Mouse (Mus musculus): ENCODE data around the gene Fam98c.
"Not testable (repeated sequence)": the region's sequence is repeated elsewhere in the genome, so short reads cannot be mapped to it uniquely, and the experiment has no call there.

The Fam98c gene

DNA sequence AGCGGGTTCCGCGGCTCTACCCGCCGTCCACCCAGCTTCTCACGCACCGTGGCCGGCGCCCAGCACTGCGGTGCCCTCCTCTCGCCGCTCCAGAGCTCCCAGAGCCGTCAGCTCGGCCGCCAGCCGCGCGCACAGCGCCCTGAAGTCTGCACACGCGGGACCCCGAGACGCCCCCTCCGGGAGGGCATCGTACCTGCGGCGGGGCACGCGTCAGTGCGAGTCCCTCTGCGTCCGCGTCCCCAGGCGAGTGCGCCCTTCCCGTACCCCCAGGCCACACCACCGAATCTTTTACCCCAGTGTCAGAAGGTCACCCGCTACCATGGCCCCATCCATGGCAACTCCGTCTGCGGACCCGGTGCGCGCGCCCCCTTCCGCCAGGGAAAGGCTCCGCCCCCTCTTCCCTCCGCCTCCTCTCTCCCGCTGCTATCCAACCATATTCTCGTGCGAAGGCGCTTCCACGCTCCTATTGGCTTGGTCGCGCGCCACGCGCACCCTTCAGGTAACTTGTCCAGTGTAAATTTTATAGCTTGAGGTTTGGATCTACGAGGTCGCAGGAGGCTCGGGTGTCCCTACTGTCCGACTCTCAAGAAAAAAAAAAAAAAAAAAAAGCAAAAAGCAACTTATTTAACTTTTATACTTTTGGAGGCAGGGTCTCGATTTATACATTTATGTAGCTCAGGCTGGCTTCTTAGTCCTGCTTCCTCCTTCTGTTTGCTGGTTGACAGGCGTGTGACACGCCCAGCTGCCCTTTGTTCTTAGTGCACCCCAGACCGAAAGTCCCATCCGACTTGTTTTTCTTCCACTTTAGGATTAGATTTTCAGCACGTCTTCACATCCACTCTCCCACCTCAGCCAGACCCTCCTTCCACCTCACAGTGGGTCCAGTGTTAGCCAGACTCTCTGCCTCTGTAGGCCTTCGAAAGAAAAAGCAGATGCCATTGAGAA, at the start of gene Fam98c:
Gene Fam98c, minus strand, starts transcription at position 397 of the 945 bp plus-strand sequence.
- peak; percentile 89 for DNase-seq

DNA sequence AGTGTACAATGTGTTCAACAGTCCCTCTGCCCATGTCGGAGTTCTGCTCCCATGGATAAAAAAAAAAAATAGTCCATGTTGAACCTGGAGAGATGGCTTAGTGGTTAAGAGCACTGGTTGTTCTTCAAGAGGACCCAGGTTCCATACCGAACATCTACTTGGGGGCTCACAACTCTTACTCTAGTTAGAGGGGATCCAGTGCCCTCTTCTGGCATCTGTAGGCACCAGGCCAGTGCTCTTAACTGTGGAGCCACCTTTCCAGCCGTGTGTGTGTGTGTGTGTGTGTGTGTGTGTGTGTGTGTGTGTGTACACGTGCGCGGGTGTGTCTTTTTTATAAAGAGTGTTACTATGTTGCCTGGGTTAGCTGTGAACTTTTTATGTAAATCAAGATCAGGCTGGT, 46.5 kb upstream of the Fam98c start:
- no peak for DNase-seq

DNA sequence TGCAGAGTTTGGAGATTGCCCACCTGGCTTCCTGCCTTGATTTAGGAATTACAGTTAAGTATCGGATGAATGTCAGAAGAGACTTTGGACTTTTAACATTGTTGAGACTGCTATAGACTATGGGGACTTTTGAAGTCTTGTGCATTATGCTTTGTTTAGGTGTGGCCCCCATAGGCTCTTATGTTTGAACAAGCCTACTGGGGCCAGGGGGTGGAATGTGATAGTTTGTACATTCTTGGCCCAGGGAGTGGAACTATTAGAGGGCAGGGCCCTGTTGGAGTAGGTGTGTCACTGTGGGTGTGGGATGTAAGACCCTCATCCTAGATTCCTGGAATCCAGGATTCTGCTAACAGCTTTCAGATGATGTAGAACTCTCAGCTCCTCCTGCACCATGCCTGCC, 38.2 kb upstream of the Fam98c start:
- DNase-seq: not testable (repeated sequence)

DNA sequence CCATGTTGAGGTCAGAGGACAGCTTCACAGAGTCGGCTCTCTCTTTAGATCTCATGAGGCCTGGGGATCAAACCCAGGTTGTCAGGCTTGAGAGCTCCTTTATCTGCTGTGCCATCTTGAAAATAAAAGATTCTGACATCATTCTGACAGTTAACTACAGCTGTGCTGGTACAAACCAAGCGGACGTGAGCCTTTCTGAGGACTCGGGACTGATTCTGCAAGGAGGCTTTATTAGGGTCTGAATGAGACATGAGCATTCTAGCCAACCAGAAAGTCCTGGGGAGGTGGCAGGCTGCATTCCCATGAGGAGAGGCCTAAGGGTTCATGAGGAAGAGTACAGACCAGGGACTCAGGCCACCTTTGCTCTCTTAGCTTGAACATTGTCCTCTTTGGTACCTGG, 25.3 kb upstream of the Fam98c start:
- DNase-seq: peak; percentile 17

DNA sequence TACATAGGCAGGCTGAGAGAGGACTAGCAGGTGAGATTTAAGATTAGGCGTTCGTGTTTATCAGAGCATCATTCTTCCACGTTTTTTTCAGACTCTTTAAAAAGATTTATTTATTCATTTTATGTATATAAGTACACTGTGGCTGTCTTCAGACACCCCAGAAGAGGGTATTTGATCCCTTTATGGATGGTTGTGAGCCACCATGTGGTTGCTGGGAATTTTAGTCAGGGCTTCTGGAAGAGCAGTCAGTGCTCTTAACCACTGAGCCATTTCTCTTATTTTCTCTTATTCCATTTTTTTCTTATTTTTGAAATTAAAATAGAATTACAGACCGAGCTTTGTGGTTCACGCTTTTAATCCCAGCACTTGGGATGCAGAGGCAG, 24.8 kb upstream of the Fam98c start:
- DNase-seq: no peak

DNA sequence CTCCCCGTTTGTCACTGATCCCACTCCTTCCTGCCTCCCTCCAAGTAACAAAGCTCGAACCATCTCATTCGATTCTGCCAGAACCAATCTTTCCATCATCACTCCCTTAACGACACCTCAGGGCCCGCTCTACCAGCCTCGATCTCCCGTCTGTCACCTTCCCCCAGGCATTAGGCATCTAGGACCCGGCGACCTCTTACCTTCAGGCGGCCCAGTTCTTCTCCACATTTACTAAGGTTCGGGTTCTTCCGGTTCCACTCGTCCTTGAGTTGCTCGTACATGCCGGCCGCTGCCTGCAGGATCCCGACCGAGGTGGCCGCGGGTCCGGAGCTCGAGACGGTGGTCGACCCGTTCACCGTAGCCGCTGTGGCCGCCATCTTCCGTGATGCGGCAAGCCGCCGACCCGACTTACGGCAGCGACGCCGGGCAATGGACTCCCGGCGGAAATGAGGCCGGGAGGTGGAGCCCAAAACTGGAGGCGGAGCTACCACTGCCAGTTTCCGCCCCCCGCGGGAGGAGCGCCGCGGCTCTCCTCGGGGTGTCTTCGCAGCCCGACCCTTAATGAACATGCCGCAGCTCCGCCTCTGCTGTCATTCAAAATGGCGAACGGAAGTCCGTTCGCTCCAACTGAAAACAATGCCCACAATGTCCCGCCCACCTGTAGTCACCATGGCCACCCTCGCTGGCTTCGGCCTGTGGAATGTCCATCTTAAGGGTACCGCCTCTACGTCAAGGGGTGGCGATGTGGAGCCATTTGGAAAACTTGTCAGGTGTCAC, 24.2 kb upstream of the Fam98c start, which contains the start of gene Psmd8:
Gene Psmd8, minus strand, starts transcription at position 625 of the 777 bp plus-strand sequence.
- peak; percentile 94 for DNase-seq

DNA sequence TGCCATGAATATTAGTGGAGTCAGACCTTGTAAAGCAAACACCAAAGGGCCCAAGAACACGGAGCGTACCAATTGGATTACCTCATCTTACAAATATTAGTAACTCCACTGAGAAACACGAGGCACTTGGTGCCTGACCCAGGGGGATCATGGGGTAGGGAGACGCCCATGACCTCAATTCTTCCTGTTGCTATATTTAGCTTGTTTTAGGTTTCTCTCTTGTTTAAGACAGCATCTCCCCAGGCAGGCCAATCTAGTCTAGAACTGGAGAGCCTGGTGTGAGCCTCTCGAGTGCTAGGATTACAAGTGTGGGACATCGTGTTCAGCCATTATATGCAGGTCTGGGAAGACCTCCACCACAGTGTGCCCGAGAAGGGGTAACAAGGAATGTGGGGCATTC, 23.3 kb upstream of the Fam98c start:
- peak; percentile 13 for DNase-seq

DNA sequence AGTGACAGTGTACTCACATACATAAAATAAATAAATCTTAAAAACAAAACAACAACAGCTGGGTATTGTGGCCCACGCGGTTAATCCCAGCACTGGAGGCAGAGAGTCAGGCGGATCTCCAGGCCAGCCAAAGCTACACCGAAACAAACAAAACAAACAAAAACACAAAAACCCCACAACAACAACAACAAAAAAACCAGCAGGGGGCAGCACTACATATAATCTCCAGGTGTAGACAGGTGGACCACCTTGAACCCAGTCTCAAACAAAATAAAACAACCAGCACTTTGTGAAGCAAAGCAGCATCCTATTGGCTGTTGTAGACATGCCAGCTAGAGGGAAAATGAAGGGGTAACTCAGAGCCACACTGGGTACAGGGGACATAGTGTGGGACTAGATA, 22.1 kb upstream of the Fam98c start:
- peak; percentile 21 for DNase-seq

DNA sequence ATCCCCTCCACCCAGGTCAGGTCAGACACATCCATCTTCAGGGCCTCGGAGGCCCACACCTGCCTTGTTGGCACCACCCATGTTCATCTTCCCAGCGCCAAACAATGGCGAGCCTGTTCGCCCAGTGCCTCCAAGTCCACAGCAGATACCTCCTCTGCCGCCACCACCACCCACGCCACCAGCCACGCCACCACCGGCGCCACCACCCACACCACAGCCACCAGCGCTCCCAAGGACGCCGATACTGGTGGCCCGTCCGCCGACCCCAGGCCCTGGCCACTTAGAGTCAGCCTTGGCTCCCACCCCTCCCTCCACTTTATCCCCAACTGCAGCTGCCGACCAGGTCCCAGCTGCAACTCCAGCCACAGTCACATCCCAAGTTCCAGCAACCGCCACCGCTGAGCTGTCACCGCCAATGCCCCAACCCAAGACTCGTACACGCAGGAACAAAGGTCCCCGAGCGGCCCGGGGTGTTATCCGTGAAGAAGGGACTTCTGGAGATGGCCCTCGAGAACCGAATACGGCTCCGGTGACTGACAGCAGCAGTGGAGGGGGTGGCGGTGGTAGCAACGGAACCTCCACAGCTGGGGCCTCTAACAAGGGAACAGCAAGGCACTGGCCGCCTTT, 16.5 kb upstream of the Fam98c start:
- DNase-seq: no peak

DNA sequence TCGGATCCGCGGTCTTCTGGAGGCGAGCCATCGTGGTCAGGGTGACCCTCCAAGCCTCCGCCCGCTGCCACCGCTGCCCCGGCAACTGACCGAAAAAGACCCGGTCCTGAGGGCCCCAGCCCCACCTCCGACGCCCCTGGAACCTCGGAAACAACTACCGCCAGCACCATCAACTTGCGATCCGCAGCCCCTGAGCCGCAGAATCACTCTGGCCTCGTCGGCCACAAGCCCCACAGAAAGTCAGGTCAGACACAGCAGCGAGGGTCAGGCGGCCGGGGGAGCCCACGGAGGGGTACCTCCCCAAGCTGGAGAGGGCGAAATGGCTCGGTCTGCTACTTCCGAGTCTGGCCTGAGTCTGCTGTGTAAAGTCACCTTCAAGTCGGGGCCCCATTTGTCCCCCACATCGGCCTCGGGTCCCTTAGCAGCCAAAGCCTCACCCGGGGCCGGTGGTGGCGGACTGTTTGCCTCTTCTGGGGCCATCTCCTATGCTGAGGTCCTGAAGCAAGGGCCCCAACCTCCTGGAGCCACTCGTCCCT, 15.6 kb upstream of the Fam98c start:
- no peak for DNase-seq

DNA sequence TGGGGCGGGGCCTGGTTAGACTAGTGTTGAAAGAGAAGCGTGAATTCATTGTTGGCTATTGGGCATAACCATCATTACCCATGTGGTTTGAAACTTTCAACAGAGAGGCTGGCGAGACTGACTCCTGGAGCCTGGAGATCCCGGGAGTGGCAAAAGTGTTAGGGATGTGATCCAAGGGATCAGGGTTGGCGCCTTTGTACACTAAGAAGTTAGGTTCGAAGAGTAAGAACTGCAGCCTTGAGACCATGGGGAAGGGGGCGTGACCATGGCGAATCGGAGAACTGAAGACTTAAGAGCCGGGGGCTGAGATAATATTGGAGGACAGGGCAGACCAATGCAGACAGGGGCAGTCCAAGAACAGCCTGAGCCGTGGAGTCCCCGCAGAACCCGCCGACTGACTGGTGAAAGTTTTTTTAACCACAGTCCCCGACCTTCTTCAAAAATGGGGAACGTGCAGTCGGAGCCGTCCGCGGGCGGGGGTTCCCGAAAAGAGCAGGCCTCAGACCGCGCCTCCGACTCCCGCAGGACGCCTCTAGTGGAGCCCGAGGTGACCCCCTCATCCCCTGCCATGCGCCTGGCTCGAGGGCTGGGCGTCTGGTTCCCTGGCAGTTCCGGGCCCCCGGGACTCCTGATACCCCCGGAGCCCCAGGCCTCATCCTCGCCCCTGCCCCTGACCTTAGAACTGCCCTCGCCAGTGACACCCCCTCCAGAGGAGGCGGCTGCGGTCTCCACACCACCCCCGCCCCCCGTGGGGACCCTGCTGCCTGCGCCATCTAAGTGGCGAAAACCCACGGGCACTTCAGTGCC, 14.9 kb upstream of the Fam98c start:
- DNase-seq: no peak

DNA sequence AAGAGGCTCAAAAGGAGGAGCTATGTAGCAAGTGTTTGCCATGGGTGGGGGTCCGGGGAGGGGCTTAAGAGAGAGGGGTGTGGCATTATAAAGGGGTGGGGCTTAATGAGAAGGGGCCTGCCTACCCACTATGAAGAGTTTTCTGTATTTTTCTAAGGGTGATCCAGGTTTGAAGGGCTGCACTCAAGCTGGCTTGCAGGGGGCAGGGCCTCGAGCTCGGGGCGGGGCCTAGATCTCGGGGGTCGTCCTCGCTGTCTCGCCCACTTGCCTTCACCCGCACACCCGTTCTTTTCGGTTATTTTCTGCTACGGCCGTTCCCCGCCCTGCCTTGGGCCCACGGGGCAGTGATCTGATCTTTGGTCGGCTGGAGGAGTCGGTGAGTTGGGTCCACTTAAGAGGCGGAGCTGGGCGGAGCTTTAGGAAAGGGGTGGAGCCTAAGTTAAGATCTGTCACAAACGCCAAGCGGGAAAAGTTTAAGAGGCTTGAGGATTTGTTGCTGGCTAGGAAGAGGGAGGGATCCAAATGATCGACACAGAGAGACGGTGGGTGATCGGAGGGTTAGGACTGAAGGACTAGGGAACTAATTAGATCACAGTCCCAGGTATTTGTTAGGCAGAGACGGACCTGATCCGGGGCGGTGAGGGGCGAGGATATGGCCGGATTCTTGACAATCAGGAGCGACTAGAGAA, 14.2 kb upstream of the Fam98c start, which contains the start of the genes Ggn and Spred3:
Gene Ggn, plus strand, starts transcription at position 145 of the 689 bp plus-strand sequence.
Gene Spred3, minus strand, starts transcription at position 346 of the 689 bp plus-strand sequence.
- DNase-seq: peak; percentile 64

DNA sequence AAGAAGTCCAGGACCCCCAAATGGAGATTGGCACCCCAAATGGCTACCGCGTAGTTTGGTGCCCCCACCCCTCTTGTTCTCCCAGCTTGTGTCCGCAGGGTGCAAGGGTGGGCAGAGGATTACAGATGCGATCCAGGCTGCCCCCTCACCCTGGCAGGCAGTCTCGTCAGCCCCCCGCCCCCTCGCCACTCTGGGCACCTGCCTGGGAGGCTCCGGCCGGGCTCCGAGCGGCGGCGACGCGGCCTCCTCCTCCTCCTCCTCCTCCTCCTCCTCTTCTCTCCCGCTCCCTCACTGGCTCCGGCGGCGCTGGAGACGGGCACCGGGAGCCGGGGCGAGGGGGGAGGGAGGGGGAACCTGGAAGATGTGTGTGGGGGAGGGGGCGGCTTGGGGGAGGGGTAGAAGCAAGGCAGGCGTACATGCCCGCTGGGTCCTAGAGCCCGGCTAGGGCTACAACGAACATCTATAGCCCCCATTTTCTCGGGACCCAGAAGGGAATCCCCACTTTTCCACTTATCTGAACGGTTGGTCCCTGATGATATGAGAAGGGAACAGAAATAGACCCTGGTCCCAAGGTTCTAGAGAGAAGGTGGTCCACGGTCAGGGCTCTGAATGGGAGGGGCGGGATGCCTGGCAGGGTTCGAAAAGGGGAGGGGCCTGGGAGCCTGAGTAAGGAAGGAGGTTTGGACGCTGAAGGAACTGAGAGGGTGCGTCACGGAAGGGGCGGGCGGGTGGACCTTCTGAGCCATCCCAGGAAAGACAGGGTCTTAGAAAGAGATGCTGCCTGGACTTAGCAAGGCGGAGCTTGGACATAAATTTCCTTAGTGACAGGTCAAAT, 13.4 kb upstream of the Fam98c start:
- peak; percentile 85 for DNase-seq

DNA sequence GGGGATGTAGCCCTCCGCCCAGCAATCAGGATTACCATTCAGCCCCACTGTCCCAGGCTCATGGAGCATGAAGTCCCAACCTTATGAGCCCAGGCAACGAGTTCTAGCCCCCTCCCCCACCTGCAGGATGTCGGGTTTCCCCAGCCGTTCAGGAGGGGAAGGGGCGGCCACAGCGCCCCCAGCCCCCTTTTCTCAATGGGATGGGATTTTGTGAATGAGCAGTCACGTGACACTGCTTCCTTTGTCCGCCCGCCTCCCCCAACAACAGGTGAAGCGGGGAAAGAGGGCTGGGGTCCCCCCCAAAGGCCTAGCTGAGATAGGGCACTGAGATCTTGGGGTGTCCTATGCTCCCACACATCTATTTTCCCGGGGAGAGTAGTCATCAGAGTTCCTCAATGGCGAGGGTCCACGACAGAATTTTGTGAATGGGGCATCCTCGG, 12.8 kb upstream of the Fam98c start:
- DNase-seq: peak; percentile 47

DNA sequence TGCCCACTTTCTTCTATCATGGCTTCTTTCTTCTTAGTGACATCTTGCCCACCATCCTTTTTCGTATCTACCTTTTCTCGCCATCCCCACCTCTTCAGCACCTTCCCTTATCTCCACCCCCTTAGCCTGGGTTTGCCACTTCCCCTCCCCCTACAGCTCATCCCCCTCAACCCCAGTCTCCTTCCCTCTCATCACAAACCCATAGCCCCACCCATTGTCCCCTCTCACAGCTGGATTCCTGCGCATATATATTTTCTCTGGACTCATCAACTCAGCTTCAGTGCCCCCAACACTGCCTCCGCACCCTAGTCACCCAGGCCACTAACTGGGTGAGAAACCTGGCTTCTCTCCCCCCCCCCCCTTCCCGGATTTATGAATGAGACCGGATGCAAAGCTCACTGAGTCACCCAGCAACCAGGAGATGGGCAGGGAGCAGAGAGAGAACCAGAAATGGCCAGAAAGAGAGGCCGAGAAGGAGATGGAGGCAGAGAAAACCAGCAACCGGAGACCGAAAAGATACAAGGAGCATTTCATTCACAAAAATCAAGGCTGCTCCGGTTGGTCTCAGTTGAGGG, 12.2 kb upstream of the Fam98c start:
- no peak for DNase-seq

DNA sequence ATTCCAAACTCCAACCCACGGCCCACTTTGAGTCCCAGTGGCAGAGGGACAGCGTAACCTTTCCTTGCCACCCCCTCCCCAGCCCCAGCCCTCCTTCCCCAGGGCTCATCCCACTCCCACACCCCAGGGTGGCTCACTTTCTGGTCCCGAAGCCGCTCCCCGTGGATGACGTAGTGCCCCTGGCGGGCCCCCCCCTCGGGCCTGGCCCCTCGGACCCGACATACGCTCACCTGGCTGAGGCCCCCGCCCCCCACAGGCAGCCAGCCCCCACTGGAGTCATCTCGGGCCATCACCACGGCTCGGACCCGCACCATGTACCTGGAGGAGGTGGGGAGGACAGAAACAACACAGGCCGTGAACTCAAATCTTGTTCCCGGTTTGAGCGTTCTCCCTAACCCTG, 11.6 kb upstream of the Fam98c start:
- DNase-seq: no peak

DNA sequence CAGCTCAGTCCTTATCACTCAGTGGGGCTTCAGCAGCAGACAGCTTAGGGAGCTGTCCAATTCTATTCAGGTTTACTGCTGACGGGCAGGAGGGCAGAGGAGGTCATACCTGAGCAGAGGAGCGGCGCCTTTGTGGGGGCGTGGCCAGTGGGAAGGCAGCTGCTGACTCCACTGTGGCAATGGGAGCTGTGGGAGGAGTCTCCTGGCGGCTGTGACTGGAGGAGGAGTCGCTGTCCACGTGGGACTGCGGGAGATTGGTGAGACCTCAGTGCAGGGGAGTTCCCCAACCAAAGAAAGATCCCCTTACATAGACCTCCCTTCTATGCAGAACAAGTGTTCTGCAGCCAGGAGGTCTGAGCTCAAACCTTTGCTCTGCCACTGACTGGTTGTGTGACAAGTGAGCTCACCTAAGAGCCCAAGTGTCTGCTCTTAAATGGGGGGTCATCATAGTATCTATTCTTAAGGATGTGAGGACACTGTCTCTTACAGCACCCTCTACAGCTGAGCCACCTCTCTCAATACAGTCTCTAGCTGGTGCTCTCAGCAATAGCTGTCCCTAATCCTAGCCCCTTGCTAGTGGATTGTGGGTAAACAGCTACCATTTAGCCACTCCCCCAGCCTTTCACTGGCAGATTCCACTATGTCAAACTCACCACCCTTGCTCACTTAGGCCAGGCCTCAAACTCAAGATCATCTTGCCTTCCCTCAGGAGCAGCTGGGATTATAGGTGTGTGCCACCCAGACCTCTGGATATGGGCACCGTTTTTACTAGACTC, 6.9 kb upstream of the Fam98c start:
- no peak for DNase-seq

DNA sequence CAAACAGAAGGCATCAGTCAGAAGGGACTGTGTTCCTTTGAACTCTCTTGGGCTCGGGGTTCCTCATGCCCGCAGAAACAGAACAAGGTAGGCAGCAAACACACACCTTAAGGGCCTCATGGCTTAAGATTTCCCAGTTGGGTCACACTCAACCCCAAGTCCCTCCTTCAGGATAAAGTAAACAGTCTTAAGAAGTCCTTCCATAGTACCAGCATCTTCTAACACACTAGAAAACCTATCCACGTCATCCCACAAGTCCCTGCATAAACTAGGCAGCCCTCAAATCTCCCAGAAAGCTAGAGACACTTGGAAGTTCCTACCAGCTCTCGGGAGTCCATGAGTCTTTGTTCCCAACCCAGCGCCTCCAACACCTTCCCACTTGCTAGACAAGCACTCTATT, 6.3 kb upstream of the Fam98c start:
- no peak for DNase-seq

DNA sequence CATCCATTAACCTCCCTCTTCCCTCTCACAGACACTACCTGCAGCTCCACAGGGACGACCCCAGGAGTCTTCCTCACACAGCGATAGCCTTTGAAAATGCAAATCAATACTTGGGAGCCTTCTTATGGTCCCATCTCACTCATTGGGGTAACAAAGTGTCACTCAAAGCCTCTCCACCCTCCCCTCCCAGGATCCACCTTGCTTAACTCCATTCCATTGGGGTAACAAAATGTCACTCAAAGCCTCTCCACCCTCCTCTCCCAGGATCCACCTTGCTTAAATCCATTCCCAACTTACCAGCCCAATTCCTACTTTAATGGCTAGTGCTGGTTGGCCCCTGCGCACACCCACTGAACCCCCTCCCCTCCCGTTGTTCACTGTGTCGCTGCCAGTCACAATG, 2.2 kb upstream of the Fam98c start:
- no peak for DNase-seq

Measured in cerebellum, adult 8-10 months (tissue).